Mouse (Mus musculus) regulatory T cell (primary cell): ENCODE data around the gene Ano2.

Source experiments
- in situ Hi-C: fragments of 300-600 bp; cut with MboI, MseI; formaldehyde crosslinking; loops from one replicate; pipeline ENCODE4 v1.15.1; 2025; ENCODE audit warnings: high pct_unique_total_duplicates

The Ano2 gene

DNA sequence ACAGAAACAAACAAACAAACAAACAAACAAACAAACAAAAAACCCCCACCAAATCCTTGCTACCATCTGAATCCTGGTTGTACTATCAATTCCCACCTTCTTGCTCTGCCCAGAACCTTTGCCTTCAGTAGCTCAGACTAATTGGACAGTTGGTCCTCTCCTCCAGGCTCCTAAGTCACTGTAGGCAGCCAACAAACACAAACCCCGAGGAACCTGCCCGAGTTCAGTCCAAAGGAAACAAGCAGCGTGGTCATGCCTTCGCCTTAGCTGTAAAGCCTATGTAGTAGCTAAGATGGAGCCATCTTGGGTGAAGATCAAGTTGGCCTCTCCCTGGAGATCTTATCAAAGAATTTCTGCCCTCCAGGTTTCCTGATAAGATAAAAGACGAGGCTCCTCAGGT is 362.9 kb downstream of the Ano2 start:
- in situ Hi-C loops = no loop called here

DNA sequence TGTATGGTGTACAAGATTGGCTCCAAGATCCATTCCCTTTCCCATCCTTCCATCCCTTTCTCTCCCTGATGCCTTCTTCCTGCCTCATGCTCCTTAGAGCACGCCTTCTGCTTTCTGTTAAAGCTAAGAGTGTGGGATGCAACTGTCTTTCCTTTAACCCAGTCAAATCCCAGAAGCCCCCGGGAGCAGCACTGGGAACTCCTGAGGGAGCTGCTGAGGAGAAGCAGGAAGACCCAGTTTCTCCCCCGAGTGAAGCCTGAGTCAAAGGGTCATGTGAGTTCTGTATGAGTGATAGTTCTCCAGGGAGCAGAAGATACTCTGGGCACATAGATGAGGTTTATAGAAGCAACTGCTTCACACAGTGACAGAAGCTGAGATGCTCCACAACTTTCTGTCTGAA is 367.5 kb downstream of the Ano2 start:
- in situ Hi-C loops = no loop called here

DNA sequence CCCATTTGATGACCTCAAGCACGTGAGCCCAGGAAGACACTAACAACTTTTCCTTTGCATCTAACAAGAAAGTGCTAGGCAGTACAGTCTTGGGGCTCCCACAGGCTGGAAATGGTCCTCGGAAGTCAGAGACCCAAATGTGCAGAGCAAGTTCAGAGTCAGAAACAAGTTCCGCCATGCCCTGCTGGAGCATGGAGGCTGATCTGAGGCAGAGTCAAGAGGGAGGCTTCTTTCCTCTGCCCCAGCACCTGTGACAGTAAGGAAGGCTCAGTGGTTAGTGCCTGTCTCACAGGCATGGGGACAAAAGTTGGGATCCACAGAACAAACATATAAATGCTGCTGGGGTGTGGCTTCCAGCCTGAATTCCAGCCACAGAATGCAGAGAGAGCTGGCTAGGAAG is 390.3 kb downstream of the Ano2 start:
- in situ Hi-C loops = no loop called here

DNA sequence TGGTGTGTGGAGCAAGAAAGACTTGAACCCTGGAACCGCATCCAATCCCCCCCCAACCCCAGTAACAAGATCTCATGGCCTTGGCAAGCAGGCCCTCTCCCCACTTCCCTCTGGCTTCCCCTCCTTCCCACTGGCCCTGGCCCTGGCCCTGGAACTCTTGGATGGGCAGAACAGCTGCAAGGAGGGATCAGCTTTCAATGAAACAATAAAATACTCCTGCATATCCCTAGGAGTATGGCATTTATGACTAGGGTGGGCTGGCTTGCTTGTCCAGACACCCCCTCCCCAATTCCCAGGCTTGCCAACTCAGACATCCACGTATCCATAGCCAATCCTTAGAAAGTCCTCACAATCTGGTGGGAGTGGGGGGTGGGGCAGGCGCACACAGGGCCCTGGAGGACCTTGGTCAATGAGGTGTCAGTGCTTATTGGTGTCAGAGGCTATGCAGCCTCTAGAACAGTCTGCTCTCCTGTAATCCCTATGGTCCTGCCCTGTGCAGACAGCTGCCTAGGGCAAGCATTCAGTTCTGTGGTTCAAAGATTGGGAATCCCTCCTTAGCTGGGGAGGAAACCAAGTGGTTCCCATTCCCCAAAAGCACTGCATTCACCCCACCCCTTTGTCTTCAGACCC is 396.2 kb downstream of the Ano2 start:
- in situ Hi-C loops = no loop called here

DNA sequence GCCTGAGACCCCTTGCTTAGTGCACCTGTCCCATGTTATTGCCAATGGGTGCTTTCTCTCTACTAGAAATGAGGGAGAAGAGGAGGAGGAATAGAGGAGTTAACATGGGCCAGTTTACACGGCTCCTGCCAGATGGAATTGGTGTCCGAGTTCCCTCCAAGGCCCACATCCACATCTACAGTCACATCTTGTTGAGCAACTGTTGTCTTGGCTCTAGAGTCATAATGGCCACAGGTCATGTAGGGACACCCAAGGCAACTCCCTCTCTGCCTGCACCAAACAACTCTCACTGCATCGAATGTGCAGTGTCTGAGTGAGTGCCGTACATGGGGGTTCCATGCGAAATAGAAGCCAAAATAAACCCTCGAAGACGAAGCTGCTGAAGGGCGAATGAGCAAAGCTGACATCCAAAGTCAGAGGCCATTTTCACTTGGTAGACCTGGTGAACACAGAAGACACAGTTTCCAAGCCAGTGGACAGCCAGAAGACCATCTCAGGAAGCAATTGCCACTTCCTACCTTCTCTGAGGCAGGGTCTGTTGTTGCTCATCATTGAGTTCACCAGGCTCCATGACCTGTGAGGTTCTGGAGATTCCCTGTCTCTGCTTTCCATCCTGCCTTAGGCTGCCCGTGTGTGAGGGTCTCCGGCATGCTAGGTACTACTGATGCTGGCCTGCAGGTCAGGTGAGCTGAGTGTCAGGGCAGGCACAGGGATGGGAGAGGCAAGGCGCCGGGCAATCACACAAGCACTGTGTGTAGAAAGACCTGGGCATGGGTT is 398.5 kb downstream of the Ano2 start:
- in situ Hi-C loops = no loop called here
